Mouse (Mus musculus): ENCODE data around the gene Ipo5.
A peak's percentile ranks its signal among the peaks of the same experiment; 100 is the strongest.

Ipo5 gene

GRCm38 (mm10) chr14:120921805-120922204, 10.8 kb downstream of the Ipo5 start:
- DNase-seq (ENCODE audit: low read depth, low spot score) = no peak

- no peak for DNase-seq (ENCODE audit: low read depth, low spot score)
These were observed 13.0 kb downstream of the Ipo5 start for GRCm38 (mm10) chr14:120924044-120924443.

GRCm38 (mm10) chr14:120925731-120926585, 14.9 kb downstream of the Ipo5 start:
- no peak for DNase-seq (ENCODE audit: low read depth, low spot score)

GRCm38 (mm10) chr14:120931236-120931635, 20.2 kb downstream of the Ipo5 start:
- no peak for DNase-seq (ENCODE audit: low read depth, low spot score)

- DNase-seq (ENCODE audit: low read depth, low spot score) = no peak
These were observed 22.6 kb downstream of the Ipo5 start for GRCm38 (mm10) chr14:120933624-120934023.

- DNase-seq (ENCODE audit: low read depth, low spot score) = no peak
These were observed 26.1 kb downstream of the Ipo5 start for GRCm38 (mm10) chr14:120937102-120937501.

GRCm38 (mm10) chr14:120942803-120943202, 31.8 kb downstream of the Ipo5 start:
- DNase-seq (ENCODE audit: low read depth, low spot score) = no peak

- no peak for DNase-seq (ENCODE audit: low read depth, low spot score)
These were observed 34.1 kb downstream of the Ipo5 start for GRCm38 (mm10) chr14:120945146-120945545.

GRCm38 (mm10) chr14:120947104-120947503, 36.1 kb downstream of the Ipo5 start:
- no peak for DNase-seq (ENCODE audit: low read depth, low spot score)

- no peak for DNase-seq (ENCODE audit: low read depth, low spot score)
These were observed 38.0 kb downstream of the Ipo5 start for GRCm38 (mm10) chr14:120949002-120949401.

GRCm38 (mm10) chr14:120950068-120950467, 39.0 kb downstream of the Ipo5 start:
- DNase-seq (ENCODE audit: low read depth, low spot score) = no peak

- peak; percentile 26 for DNase-seq (ENCODE audit: low read depth, low spot score)
These were observed 41.4 kb downstream of the Ipo5 start for GRCm38 (mm10) chr14:120952434-120952833.

GRCm38 (mm10) chr14:120960551-120960950, 49.5 kb downstream of the Ipo5 start:
- DNase-seq (ENCODE audit: low read depth, low spot score) = no peak

- no peak for DNase-seq (ENCODE audit: low read depth, low spot score)
These were observed 50.0 kb downstream of the Ipo5 start for GRCm38 (mm10) chr14:120960991-120961390.

GRCm38 (mm10) chr14:120967072-120967471, 56.0 kb downstream of the Ipo5 start:
- DNase-seq (ENCODE audit: low read depth, low spot score) = no peak

GRCm38 (mm10) chr14:120968723-120969122, 57.7 kb downstream of the Ipo5 start:
- DNase-seq (ENCODE audit: low read depth, low spot score) = no peak

- no peak for DNase-seq (ENCODE audit: low read depth, low spot score)
These were observed 58.6 kb downstream of the Ipo5 start for GRCm38 (mm10) chr14:120969673-120970072.

GRCm38 (mm10) chr14:120970637-120971036, 59.6 kb downstream of the Ipo5 start:
- peak; percentile 38 for DNase-seq (ENCODE audit: low read depth, low spot score)

- DNase-seq (ENCODE audit: low read depth, low spot score) = no peak
These were observed 60.3 kb downstream of the Ipo5 start for GRCm38 (mm10) chr14:120971313-120971712.

- DNase-seq (ENCODE audit: low read depth, low spot score) = peak; percentile 25
These were observed 68.5 kb downstream of the Ipo5 start for GRCm38 (mm10) chr14:120979559-120979958.

GRCm38 (mm10) chr14:120989126-120989525, 78.1 kb downstream of the Ipo5 start:
- DNase-seq (ENCODE audit: low read depth, low spot score) = no peak
